Comparison of ENCODE assay signal across 10 mouse cellular contexts in genomic region chr1:164681582-164681981, GRCm38 (mm10).
DNase-seq lines count a peak whose midpoint lies in the region.
"Had no signal": no experiment of that assay in that cellular context is flagged by ENCODE, and none has a peak within 500 bp of the region (broad histone marks: within the 10 kb centered on the region; RNA-seq: fewer than 3 reads in every experiment).

No protein-coding gene starts in this region.

- peak; percentile 39 for DNase-seq in gastrocnemius, postnatal 25 days
- DNase-seq in gastrocnemius, postnatal 4 days (ENCODE audit: low spot score in 2 of 2): no peak
- peak; percentile 26 to 42 for DNase-seq in right cerebral cortex, postnatal 10 days (ENCODE audit: low spot score in 2 of 2)
- no peak for DNase-seq in right cerebral cortex, postnatal 14 days
- peak; percentile 11 to 26 for DNase-seq in heart, postnatal 10 days
- DNase-seq in right cerebral cortex, postnatal 36 days (ENCODE audit: low spot score in 2 of 2): peak; percentile 27 to 73
- DNase-seq in thymus, postnatal 10 days (ENCODE audit: low spot score in 2 of 2): no peak
- DNase-seq in kidney, postnatal 14 days: no peak
- DNase-seq: liver, postnatal 0 days; thymus, adult 2 months had no signal

- intact Hi-C loops in heart, postnatal 10 days (cut with DNase I): no loop called here

Comparison
In these comparisons a context has a peak if more than half of its experiments do, and no peak if none do; other contexts are left out.
1. DNase-seq: peak in gastrocnemius, postnatal 25 days (single experiment), right cerebral cortex, postnatal 10 days (2 of 2), heart, postnatal 10 days (2 of 2) and right cerebral cortex, postnatal 36 days (2 of 2); none in gastrocnemius, postnatal 4 days (0 of 2), right cerebral cortex, postnatal 14 days (single experiment), thymus, postnatal 10 days (0 of 2) and kidney, postnatal 14 days (single experiment).